8 mouse cellular contexts compared by ENCODE assay signal in genomic region chr14:52019051-52019589, GRCm38 (mm10). TPM values are rescaled to one million over a fixed set of nuclear protein-coding genes. Genes with fewer than 3 reads are reported as not detected.
DNase-seq lines count a peak whose midpoint lies in the region; ATAC-seq and TF ChIP-seq lines count a peak whose summit lies in the region.

No protein-coding gene starts in this region.

- TF ChIP-seq CTCF in kidney, postnatal 0 days (IDR thresholded peaks at IDR 0.05; ENCODE audit: low read depth): no peak; the same call in none of the 2 replicates
- no peak for TF ChIP-seq CTCF in midbrain, postnatal 0 days (IDR thresholded peaks at IDR 0.05)

- no peak for ATAC-seq in kidney, postnatal 0 days (replicated peaks; ENCODE audit: low FRiP score, low read depth)
- peak; percentile 20 for ATAC-seq in inflammation-experienced regulatory T-cells, adult 6 months
- ATAC-seq in midbrain, postnatal 0 days (ENCODE audit: low FRiP score): no peak

- no peaks in the 10 kb centered on the region for H3K27me3 ChIP-seq in kidney, postnatal 0 days (ENCODE audit: insufficient read depth, low read length)
- H3K27me3 ChIP-seq in embryonic facial prominence, embryonic 10.5 days (replicated peaks; ENCODE audit: low read depth, poor library complexity, severe bottlenecking): no peaks in the 10 kb centered on the region
- H3K27me3 ChIP-seq in midbrain, postnatal 0 days (ENCODE audit: insufficient read depth, low read length): no peaks in the 10 kb centered on the region

- H3K4me3 ChIP-seq in kidney, postnatal 0 days (replicated peaks; ENCODE audit: low read depth, low read length): peak overlapping the region; percentile 67
- H3K4me3 ChIP-seq in embryonic facial prominence, embryonic 10.5 days: peak overlapping the region; percentile 67
- peak overlapping the region; percentile 42 for H3K4me3 ChIP-seq in midbrain, postnatal 0 days (ENCODE audit: low read depth, low read length)

- DNase-seq in kidney, postnatal 0 days (ENCODE audit: low spot score): no peak
- DNase-seq in kidney, adult 9 months: no peak
- no peak for DNase-seq in embryonic facial prominence, embryonic 10.5 days (ENCODE audit: low spot score)
- no peak for DNase-seq in midbrain, postnatal 0 days (ENCODE audit: low spot score)
- no peak for DNase-seq in cerebellum, adult 18-20 months
- no peak for DNase-seq in urinary bladder, postnatal 14 days (ENCODE audit: low spot score)
- no peak for DNase-seq in cerebellum, adult 9-11 months

- H3K27ac ChIP-seq in kidney, postnatal 0 days: peak overlapping the region; percentile 100
- H3K27ac ChIP-seq in embryonic facial prominence, embryonic 10.5 days (replicated peaks): peak overlapping the region; percentile 99
- peak overlapping the region; percentile 89 for H3K27ac ChIP-seq in midbrain, postnatal 0 days (ENCODE audit: low read depth, low read length)

- H3K9ac ChIP-seq in kidney, postnatal 0 days (ENCODE audit: low read depth, low read length): peak overlapping the region; percentile 86; the same call in 1 of the 2 replicates
- peak overlapping the region; percentile 63 for H3K9ac ChIP-seq in midbrain, postnatal 0 days (replicated peaks; ENCODE audit: low read length, poor library complexity, severe bottlenecking)

- H3K4me2 ChIP-seq in kidney, postnatal 0 days (ENCODE audit: low read length): peak overlapping the region; percentile 74
- peak overlapping the region; percentile 63 for H3K4me2 ChIP-seq in midbrain, postnatal 0 days (ENCODE audit: low read depth, low read length, poor library complexity, severe bottlenecking)

- H3K36me3 ChIP-seq in kidney, postnatal 0 days (ENCODE audit: insufficient read depth, low read length): no peaks in the 10 kb centered on the region
- peaks cover 5% of the 10 kb centered on the region; the same call in 1 of the 2 replicates for H3K36me3 ChIP-seq in embryonic facial prominence, embryonic 10.5 days (replicated peaks)
- H3K36me3 ChIP-seq in midbrain, postnatal 0 days (ENCODE audit: insufficient read depth, low read length): no peaks in the 10 kb centered on the region

- H3K4me1 ChIP-seq in kidney, postnatal 0 days (replicated peaks; ENCODE audit: insufficient read depth, low read length): peaks cover 34% of the 10 kb centered on the region
- H3K4me1 ChIP-seq in embryonic facial prominence, embryonic 10.5 days: peaks cover 74% of the 10 kb centered on the region
- peaks cover 22% of the 10 kb centered on the region for H3K4me1 ChIP-seq in midbrain, postnatal 0 days (ENCODE audit: insufficient read depth, low read length)

- H3K9me3 ChIP-seq in kidney, postnatal 0 days (replicated peaks; ENCODE audit: low read length): no peaks in the 10 kb centered on the region
- H3K9me3 ChIP-seq in embryonic facial prominence, embryonic 10.5 days: no peaks in the 10 kb centered on the region
- no peaks in the 10 kb centered on the region for H3K9me3 ChIP-seq in midbrain, postnatal 0 days (ENCODE audit: low read length)

- WGBS in kidney, postnatal 0 days: 25% methylated on average over 12 of the region's 12 CpGs
- 44% methylated on average over 12 of the region's 12 CpGs for WGBS in embryonic facial prominence, embryonic 10.5 days
- 30% methylated on average over 12 of the region's 12 CpGs for WGBS in midbrain, postnatal 0 days

RNA-seq across cellular contexts. Expression of gene Zfp219, which starts 1.4 kb away (rescaled TPM):
- 34.0 and 35.8 TPM in 2 replicates for polyA plus RNA-seq in kidney, postnatal 0 days (2015; fragmentation: Nextera tagmentation; extraction: Ambion mirVana)
- 57.5 and 63.2 TPM in 2 replicates for polyA plus RNA-seq in embryonic facial prominence, embryonic 10.5 days (2016; fragmentation: Nextera tagmentation; extraction: Ambion mirVana)
- polyA plus RNA-seq in inflammation-experienced regulatory T-cells, adult 6 months (2017; shearing (Covaris generic)): 1 to 10 TPM; 1.4 to 1.9 (median 1.6) TPM
- 60.4 and 65.5 TPM in 2 replicates for total RNA-seq in midbrain, postnatal 0 days (2014; rRNA removed)
- polyA plus RNA-seq in midbrain, postnatal 0 days (2015; fragmentation: Nextera tagmentation; extraction: Ambion mirVana): 23.5 TPM in 2 replicates

RNA-seq across cellular contexts. Expression of gene Tmem253, which starts 3.7 kb away (rescaled TPM):
- polyA plus RNA-seq in kidney, postnatal 0 days (2015; fragmentation: Nextera tagmentation; extraction: Ambion mirVana): 1.7 and 2.3 TPM in 2 replicates
- 0.65 and 0.72 TPM in 2 replicates for polyA plus RNA-seq in embryonic facial prominence, embryonic 10.5 days (2016; fragmentation: Nextera tagmentation; extraction: Ambion mirVana)
- polyA plus RNA-seq in inflammation-experienced regulatory T-cells, adult 6 months (2017; shearing (Covaris generic)): under 1 TPM in 1 of 3 experiments, not detected in 2; 0.87 TPM
- total RNA-seq in midbrain, postnatal 0 days (2014; rRNA removed): not detected in 2 replicates
- 0.18 and 0.81 TPM in 2 replicates for polyA plus RNA-seq in midbrain, postnatal 0 days (2015; fragmentation: Nextera tagmentation; extraction: Ambion mirVana)

RNA-seq across cellular contexts. Expression of gene Olfr221, which starts 23.1 kb away (rescaled TPM):
- not detected in 2 replicates for polyA plus RNA-seq in kidney, postnatal 0 days (2015; fragmentation: Nextera tagmentation; extraction: Ambion mirVana)
- not detected in 2 replicates for polyA plus RNA-seq in embryonic facial prominence, embryonic 10.5 days (2016; fragmentation: Nextera tagmentation; extraction: Ambion mirVana)
- not detected for polyA plus RNA-seq in inflammation-experienced regulatory T-cells, adult 6 months (2017; shearing (Covaris generic))
- total RNA-seq in midbrain, postnatal 0 days (2014; rRNA removed): not detected in 2 replicates
- polyA plus RNA-seq in midbrain, postnatal 0 days (2015; fragmentation: Nextera tagmentation; extraction: Ambion mirVana): not detected in 2 replicates

RNA-seq across cellular contexts. Expression of gene Arhgef40, which starts 34.6 kb away (rescaled TPM):
- polyA plus RNA-seq in kidney, postnatal 0 days (2015; fragmentation: Nextera tagmentation; extraction: Ambion mirVana): 58.0 and 61.3 TPM in 2 replicates
- polyA plus RNA-seq in embryonic facial prominence, embryonic 10.5 days (2016; fragmentation: Nextera tagmentation; extraction: Ambion mirVana): 151 and 163 TPM in 2 replicates
- polyA plus RNA-seq in inflammation-experienced regulatory T-cells, adult 6 months (2017; shearing (Covaris generic)): 1 to 10 TPM in 1 of 3 experiments, under 1 TPM in 2; 0.41 to 1.3 (median 0.90) TPM
- 93.8 and 108 TPM in 2 replicates for total RNA-seq in midbrain, postnatal 0 days (2014; rRNA removed)
- 58.0 and 66.1 TPM in 2 replicates for polyA plus RNA-seq in midbrain, postnatal 0 days (2015; fragmentation: Nextera tagmentation; extraction: Ambion mirVana)
